Mouse (Mus musculus) lung, postnatal 0 days (tissue): ENCODE results near the gene Fzd5. TPM values are rescaled to one million over a fixed set of nuclear protein-coding genes. Genes with fewer than 3 reads are reported as not detected.

Experiments
- ATAC-seq: fragments of 200-750 bp; cut with Nextera tagmentation; 2 replicates; pipeline ENCODE4 v1.8.0; 2017; ENCODE audit warnings: moderate library complexity
- DNase-seq: peaks from one replicate; pipeline ENCODE4 v3.0.0-alpha.2; 2016; ENCODE audit warnings: low spot score
- H3K27ac ChIP-seq: fragments of 300-500 bp; sonication (generic); 2 replicates; pipeline ENCODE4 v1.5.1; 2014; ENCODE audit warnings: antibody characterized with exemption, mild to moderate bottlenecking, low read length, mixed read lengths
- H3K27me3 ChIP-seq: fragments of 300-500 bp; sonication (generic); replicated peaks from 2 replicates; pipeline ENCODE4 v1.6.1; 2014; ENCODE audit warnings: low read length, mixed read lengths; ENCODE audit not compliant: insufficient read depth
- H3K36me3 ChIP-seq: fragments of 300-500 bp; sonication (generic); 2 replicates; pipeline ENCODE4 v1.6.1; 2014; ENCODE audit warnings: low read length, mixed read lengths; ENCODE audit not compliant: insufficient read depth
- H3K4me1 ChIP-seq: fragments of 300-500 bp; sonication (generic); 2 replicates; pipeline ENCODE4 v1.6.1; 2014; ENCODE audit warnings: antibody characterized with exemption, low read depth, low read length, mixed read lengths; ENCODE audit not compliant: insufficient read depth
- H3K4me2 ChIP-seq: fragments of 300-500 bp; sonication (generic); replicated peaks from 2 replicates; pipeline ENCODE4 v1.6.1; 2014; ENCODE audit warnings: low read depth, mild to moderate bottlenecking, low read length, moderate library complexity, mixed read lengths
- H3K4me3 ChIP-seq: fragments of 300-500 bp; sonication (generic); 2 replicates; pipeline ENCODE4 v1.5.1; 2014; ENCODE audit warnings: low read depth, low read length
- H3K9ac ChIP-seq: fragments of 300-500 bp; sonication (generic); replicated peaks from 2 replicates; pipeline ENCODE4 v1.6.1; 2014; ENCODE audit warnings: low read depth, mild to moderate bottlenecking
- H3K9me3 ChIP-seq: fragments of 300-500 bp; sonication (generic); 2 replicates; pipeline ENCODE4 v1.6.1; 2016; ENCODE audit warnings: low read length, mixed read lengths
- CTCF ChIP-seq: IDR thresholded peaks from 2 replicates; pipeline ENCODE4 v1.5.1; 2016; ENCODE audit warnings: antibody characterized with exemption, mild to moderate bottlenecking
- EP300 ChIP-seq: IDR thresholded peaks from 2 replicates; pipeline ENCODE4 v1.6.1; 2016; ENCODE audit warnings: antibody characterized with exemption, mild to moderate bottlenecking, control low read depth
- WGBS: fragments of 180-500 bp; shearing (Covaris S2); extraction: QIAGEN DNeasy Blood & Tissue Kit; methylation state at CpG from one replicate; pipeline ENCODE4 v1.1.7; 2014; 5-methylcytosine and 5-hydroxymethylcytosine counted together
- polyA plus RNA-seq: library from polyadenylated mRNA; unstranded; fragments of >200 nt; fragmentation: Nextera tagmentation; extraction: Ambion mirVana; gene quantifications from 2 replicates; pipeline ENCODE4 v1.2.1, GENCODE M21; 2015

Fzd5 gene
- polyA plus RNA-seq, 1 experiment from 2014 or later = 3.1 TPM

DNA sequence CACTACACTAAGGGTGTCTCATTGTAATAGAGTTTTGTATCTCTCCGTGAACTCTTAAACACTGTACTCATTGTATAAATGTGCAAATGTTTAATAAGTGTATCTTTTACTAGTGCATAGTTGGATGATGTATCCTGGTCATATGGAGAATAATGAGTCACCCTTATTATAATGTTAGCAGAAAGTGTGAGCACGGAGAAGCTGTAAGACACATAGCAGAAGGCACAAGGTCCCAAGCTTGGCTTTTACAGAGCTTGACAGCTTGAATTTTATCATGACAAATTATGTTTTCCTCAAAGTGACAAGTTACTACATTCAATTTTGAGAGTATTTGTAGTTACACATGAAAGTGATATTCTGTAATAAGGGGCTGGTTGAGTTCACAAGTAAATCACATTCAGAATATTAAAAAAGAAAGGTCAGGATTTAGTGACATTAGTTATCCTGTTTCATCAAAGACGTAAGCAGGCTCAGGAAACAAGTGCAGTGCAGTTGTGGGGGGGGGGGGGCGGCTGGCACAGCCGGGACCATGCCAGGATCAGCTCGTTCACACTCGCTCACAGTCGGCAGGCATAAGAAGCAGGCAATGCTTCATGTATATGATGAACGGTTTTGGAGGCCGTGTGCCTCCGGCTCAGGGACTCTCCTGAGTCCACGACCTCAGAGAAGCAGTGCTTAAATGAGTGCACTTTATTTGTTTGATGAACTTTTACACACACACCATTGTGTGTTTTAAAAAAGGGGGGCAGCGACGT is 25.4 kb downstream of the Fzd5 start:
- no peak overlapping the region for H3K4me2 ChIP-seq
- 69% methylated on average over 14 of the region's 14 CpGs for WGBS
- no peaks in the 10 kb centered on the region for H3K4me1 ChIP-seq
- no peak for TF ChIP-seq EP300
- no peak for TF ChIP-seq CTCF
- H3K27ac ChIP-seq = no peak overlapping the region
- H3K9me3 ChIP-seq = no peaks in the 10 kb centered on the region
- no peak for DNase-seq
- no peaks in the 10 kb centered on the region for H3K36me3 ChIP-seq
- no peak for ATAC-seq
- H3K4me3 ChIP-seq = no peak overlapping the region
- no peak overlapping the region for H3K9ac ChIP-seq
- no peaks in the 10 kb centered on the region for H3K27me3 ChIP-seq

GRCm38 (mm10) chr1:64709891-64710290 is 27.7 kb downstream of the Fzd5 start:
- Histone ChIP-seq H3K27ac (no peak overlapping the region), H3K4me1 (no peaks in the 10 kb centered on the region), H3K9me3 (no peaks in the 10 kb centered on the region), H3K9ac (no peak overlapping the region), H3K36me3 (no peaks in the 10 kb centered on the region), H3K4me2 (no peak overlapping the region), H3K27me3 (no peaks in the 10 kb centered on the region), H3K4me3 (no peak overlapping the region)
- 24% methylated on average over 2 of the region's 2 CpGs for whole genome bisulfite sequencing
- ATAC-seq = no peak
- TF ChIP-seq EP300 = no peak
- TF ChIP-seq CTCF = peak; percentile 68
- DNase-seq = peak; percentile 63

DNA sequence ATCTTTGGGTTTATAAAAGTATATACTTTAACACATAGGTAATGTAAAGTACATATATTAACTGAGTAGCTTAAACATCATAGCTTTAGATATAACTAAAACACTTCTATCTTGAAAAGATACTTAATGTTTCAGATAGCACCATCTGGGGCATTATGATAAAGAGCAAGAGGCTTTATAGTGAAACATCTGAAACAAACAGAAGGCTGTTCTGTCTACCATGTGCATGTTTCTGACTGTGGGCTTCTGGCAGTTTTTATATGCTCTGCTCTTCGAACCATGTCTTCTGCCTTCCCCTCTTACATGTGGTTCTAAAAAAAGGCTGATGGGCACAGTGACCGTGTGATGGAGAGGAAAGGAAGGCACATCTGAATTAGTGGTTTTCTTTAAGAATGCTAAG is 30.9 kb downstream of the Fzd5 start:
- TF ChIP-seq EP300 (no peak), CTCF (no peak)
- Histone ChIP-seq H3K4me2 (no peak overlapping the region), H3K9ac (no peak overlapping the region), H3K27me3 (no peaks in the 10 kb centered on the region), H3K4me1 (no peaks in the 10 kb centered on the region), H3K9me3 (no peaks in the 10 kb centered on the region), H3K27ac (no peak overlapping the region), H3K36me3 (no peaks in the 10 kb centered on the region), H3K4me3 (no peak overlapping the region)
- WGBS = 92% methylated on average over 2 of the region's 2 CpGs
- no peak for DNase-seq
- ATAC-seq = no peak

DNA sequence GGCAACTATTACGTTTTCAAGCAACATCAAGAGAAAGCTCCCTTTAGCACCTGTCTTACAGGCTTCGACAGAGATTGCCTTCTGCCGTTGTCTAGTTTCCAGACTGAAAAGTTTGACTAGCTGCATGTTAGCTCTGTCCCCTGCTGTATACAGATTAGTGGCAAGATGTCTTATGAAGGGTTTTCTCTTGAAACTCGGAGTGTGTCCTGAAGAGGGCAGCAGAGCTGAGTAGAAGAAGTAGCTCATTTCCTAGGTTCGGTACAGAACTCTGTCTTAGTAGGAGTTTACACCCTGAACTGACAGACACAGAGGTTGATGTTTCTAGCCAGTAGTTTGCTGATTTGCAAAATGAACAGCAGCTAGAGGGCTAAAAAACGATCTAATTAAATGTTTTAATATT is 32.3 kb downstream of the Fzd5 start:
- TF ChIP-seq EP300 = no peak
- peak; percentile 78 for TF ChIP-seq CTCF
- ATAC-seq (no peak), DNase-seq (peak; percentile 78)
- H3K9me3 ChIP-seq = no peaks in the 10 kb centered on the region
- no peak overlapping the region for H3K9ac ChIP-seq
- no peak overlapping the region for H3K4me2 ChIP-seq
- WGBS = 46% methylated on average over 6 of the region's 6 CpGs
- no peaks in the 10 kb centered on the region for H3K36me3 ChIP-seq
- H3K4me3 ChIP-seq = no peak overlapping the region
- no peaks in the 10 kb centered on the region for H3K27me3 ChIP-seq
- no peaks in the 10 kb centered on the region for H3K4me1 ChIP-seq
- H3K27ac ChIP-seq = no peak overlapping the region

- H3K27ac ChIP-seq = no peak overlapping the region
- TF ChIP-seq EP300 = no peak
- TF ChIP-seq CTCF = no peak
- H3K36me3 ChIP-seq = no peaks in the 10 kb centered on the region
- peak; percentile 49 for ATAC-seq
- H3K4me3 ChIP-seq = no peak overlapping the region
- H3K4me1 ChIP-seq = no peaks in the 10 kb centered on the region
- 62% methylated on average over 3 of the region's 3 CpGs for WGBS
- no peaks in the 10 kb centered on the region for H3K27me3 ChIP-seq
- no peak overlapping the region for H3K4me2 ChIP-seq
- DNase-seq = peak; percentile 11
- H3K9ac ChIP-seq = no peak overlapping the region
- H3K9me3 ChIP-seq = no peaks in the 10 kb centered on the region
Measured at GRCm38 (mm10) chr1:64701780-64702179, 35.8 kb downstream of the Fzd5 start.

DNA sequence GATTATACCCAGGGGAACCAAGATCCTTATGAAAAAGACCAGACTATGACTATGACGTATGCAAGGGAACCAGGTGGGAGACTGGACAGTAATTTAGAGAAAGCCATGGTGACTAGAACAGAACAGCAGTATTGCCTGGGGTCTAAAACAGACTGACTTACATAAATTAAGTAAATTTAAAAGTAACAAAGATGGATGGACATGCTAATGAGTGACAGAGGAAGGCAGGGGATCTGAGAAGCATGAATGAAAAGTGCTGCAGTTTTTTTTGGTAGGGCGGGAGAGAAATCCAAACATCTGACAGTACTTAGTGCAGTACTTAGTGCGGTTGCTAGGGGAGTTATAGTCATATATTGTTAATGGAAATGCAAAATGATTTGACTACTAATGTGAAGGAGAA is 42.4 kb downstream of the Fzd5 start:
- H3K4me3 ChIP-seq = no peak overlapping the region
- peaks cover 5% of the 10 kb centered on the region; the same call in 1 of the 2 replicates for H3K4me1 ChIP-seq
- no peak overlapping the region for H3K9ac ChIP-seq
- H3K27ac ChIP-seq = no peak overlapping the region
- no peak overlapping the region for H3K4me2 ChIP-seq
- no peaks in the 10 kb centered on the region for H3K27me3 ChIP-seq
- DNase-seq (no peak), ATAC-seq (no peak)
- H3K9me3 ChIP-seq = no peaks in the 10 kb centered on the region
- TF ChIP-seq EP300 = no peak
- TF ChIP-seq CTCF = no peak
- H3K36me3 ChIP-seq = no peaks in the 10 kb centered on the region
- 88% methylated on average over 3 of the region's 3 CpGs for WGBS

GRCm38 (mm10) chr1:64691581-64691980 is 46.0 kb downstream of the Fzd5 start:
- 3% methylated on average over 9 of the region's 9 CpGs for WGBS
- Histone ChIP-seq H3K4me1 (peaks cover 9% of the 10 kb centered on the region; the same call in 1 of the 2 replicates), H3K27me3 (no peaks in the 10 kb centered on the region), H3K9ac (peak overlapping the region; percentile 64), H3K4me2 (peak overlapping the region; percentile 82), H3K4me3 (peak overlapping the region; percentile 81), H3K9me3 (no peaks in the 10 kb centered on the region), H3K27ac (peak overlapping the region; percentile 79), H3K36me3 (no peaks in the 10 kb centered on the region)
- TF ChIP-seq CTCF = no peak
- TF ChIP-seq EP300 = no peak
- DNase-seq = no peak
- no peak for ATAC-seq
